Mouse (Mus musculus) embryonic stem cell, embryonic (primary cell): Measurements from ENCODE around the gene Fyb.
"Not testable (repeated sequence)": the region's sequence is repeated elsewhere in the genome, so short reads cannot be mapped to it uniquely, and the experiment has no call there.

ENCODE experiments used
- CTCF ChIA-PET, 4 experiments: fragments of 300-600 bp in 2 of 4; fragments of 350-600 bp in 2 of 4; sonication (Branson Sonifier 250); formaldehyde crosslinking; loops; one replicate each; lab custom pipeline; 2022; ENCODE audit warnings: inconsistent platforms in 2 of 4; lab: Charles Lee
- POLR2A ChIA-PET, 4 experiments: fragments of 300-600 bp in 2 of 4; fragments of 350-600 bp in 2 of 4; sonication (Branson Sonifier 250); formaldehyde crosslinking; loops; one replicate each; lab custom pipeline; 2022; ENCODE audit warnings: antibody characterized with exemption in 4 of 4, inconsistent platforms in 1 of 4; lab: Charles Lee

Fyb gene

DNA sequence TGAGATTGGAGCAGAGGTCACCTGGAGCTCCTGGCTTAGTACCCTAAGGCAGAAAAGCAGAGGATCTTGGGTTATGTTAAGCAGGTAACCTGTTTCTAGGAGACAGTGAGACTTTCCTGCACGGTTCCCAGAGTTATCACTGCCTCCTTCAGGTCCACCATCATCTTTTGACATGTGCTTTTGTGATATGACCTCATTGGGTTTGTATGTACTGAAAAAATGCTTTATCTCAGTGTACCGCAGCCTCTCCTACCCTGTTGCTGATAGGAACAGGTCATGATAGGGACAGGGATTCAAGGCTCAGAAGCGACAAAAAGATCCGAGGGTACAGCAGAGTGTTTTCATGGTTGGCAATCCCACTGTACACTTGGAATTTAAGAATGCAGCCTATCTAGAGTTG, 62.0 kb downstream of the Fyb start:
- POLR2A ChIA-PET = no interaction called here
- CTCF ChIA-PET = interaction anchor here in 1 of 4 experiments (0.6 kb wide), 1 partner anchor 952 kb away, joined by 3 read pairs; no protein-coding TSS in a partner anchor

GRCm38 (mm10) chr15:6586351-6586750, 63.7 kb downstream of the Fyb start:
- CTCF ChIA-PET = interaction anchor here in 1 of 4 experiments (0.6 kb wide), 1 partner anchor 18 kb away, joined by 5 read pairs; no protein-coding TSS in a partner anchor
- POLR2A ChIA-PET = not testable (repeated sequence)

- CTCF ChIA-PET = interaction anchor here in 1 of 4 experiments (1.0 kb wide), 1 partner anchor 17 kb away, joined by 4 read pairs; no protein-coding TSS in a partner anchor
- POLR2A ChIA-PET = no interaction called here
These were observed 64.9 kb downstream of the Fyb start for GRCm38 (mm10) chr15:6587526-6587925.

DNA sequence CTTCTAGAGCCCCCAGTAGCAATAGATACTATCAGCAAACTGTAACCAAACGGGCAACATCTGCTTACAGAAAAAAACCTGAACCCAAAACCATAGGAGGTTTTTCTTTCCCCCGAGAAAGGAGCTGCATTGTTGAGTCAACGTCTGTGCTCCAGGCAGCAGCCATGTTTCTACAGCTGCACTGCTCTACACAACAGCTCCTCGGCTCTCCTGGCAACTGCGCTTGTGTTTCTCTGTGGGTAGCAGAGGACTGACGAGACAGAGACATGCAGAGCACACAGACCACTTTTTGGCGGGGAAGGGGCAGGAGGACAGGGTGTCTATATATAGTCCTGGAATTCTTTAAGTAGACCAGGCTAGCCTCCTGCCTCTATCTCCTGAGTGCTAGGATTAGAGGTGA, 65.5 kb downstream of the Fyb start:
- ChIA-PET CTCF (interaction anchor here in 2 of 4 experiments (0.8 to 1.0 kb wide), 2 partner anchors 17 to 18 kb away, joined by 3 to 4 read pairs; no protein-coding TSS in a partner anchor), POLR2A (no interaction called here)

DNA sequence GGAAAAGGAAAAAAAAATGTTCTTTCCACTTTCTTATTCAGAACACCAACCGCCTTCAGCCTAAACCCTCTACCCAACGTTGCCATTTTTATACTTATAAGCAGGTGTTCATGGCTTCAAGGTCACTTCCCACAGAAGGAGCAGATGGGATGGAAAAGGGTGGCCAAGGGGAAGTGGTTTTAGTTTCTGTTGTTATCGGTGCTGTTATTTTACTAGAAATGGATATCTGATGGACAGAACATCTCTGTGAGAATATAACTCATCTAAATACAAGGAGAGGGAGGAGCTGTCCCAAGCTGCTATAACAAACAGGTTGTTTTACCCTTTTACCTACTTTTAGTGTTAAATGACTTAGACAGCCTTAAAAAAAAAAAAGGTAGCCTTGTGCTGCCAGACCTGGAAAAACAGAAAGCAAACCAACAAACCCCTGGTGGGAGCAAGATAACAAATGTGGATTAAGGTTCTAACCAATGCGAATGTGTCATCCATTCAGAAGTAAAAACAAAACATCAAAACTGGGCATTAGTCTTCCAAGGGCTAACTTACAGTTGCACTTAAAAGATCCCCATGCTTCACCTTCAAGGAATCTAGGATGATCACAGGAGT, 68.3 kb downstream of the Fyb start:
- CTCF ChIA-PET = no interaction called here
- POLR2A ChIA-PET = no interaction called here

- ChIA-PET POLR2A (no interaction called here), CTCF (no interaction called here)
These were observed 68.9 kb downstream of the Fyb start for GRCm38 (mm10) chr15:6591527-6591926.

- ChIA-PET CTCF (interaction anchor here in 1 of 4 experiments (0.8 kb wide), 1 partner anchor 33 kb away, joined by 3 read pairs; no protein-coding TSS in a partner anchor), POLR2A (no interaction called here)
These were observed 70.1 kb downstream of the Fyb start for GRCm38 (mm10) chr15:6592561-6593253.

DNA sequence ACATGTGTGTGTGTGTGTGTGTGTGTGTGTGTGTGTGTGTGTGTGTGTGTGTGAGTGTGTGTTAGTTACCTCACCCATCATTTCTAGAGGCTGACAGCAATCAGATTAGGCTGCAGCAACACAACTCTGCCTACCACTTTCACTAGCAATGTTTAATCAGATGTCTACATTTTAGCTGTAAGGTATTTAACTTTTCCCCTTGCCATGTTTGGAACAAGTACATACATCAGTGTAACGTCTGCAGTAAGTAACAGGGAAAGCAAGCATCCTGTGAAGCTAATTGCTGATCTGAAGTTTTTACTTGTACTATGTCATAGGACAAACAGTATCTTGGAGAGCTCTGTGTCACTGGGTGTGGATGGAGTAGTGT, 70.6 kb downstream of the Fyb start:
- CTCF ChIA-PET = interaction anchor here in 1 of 4 experiments (0.8 kb wide), 1 partner anchor 32 kb away, joined by 3 read pairs; no protein-coding TSS in a partner anchor
- POLR2A ChIA-PET = no interaction called here

DNA sequence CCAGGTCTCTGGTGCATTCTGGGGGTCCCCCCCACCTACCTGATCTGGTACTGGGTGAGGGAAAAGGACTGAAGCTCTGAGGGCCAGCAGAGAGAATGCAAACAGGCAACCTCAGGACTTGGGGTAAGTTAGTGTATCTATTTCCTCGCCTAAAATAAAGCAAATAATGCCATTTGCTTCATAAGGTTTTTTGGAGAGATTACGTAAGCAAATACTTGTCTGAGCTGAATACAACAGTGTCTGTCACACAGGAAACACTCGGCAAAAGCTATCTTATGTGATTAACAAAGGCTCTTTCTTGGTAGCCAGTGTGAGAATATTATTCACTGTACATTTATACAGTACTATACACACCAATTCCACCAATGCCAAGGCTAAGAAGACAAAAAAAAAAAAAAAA, 76.0 kb downstream of the Fyb start:
- ChIA-PET CTCF (interaction anchor here in 1 of 4 experiments (0.6 kb wide), 1 partner anchor 553 kb away, joined by 3 read pairs; no protein-coding TSS in a partner anchor), POLR2A (no interaction called here)

GRCm38 (mm10) chr15:6600314-6600713, 77.7 kb downstream of the Fyb start:
- ChIA-PET CTCF (no interaction called here), POLR2A (no interaction called here)

DNA sequence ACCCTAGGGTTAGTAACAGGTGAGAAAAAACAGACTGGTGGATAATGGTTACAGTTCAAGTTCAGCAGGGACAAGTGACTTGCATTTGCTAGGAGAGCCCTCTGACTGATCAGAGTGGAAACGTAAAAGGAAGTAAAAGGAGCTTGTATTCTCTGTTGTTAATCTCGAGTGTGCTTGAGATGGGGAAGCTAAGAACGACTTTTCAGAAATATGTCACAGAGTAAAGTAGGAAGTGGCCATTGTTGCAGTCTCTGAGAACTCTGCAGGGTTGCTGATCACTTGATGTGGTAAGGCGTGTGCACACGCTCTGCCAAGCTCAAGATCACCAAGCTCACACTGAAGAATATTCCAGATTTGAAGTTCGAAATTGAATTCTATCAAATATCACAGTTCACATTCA, 78.7 kb downstream of the Fyb start:
- CTCF ChIA-PET = interaction anchor here in 1 of 4 experiments (0.7 kb wide), 1 partner anchor 76 kb away, joined by 3 read pairs; no protein-coding TSS in a partner anchor
- POLR2A ChIA-PET = no interaction called here

- ChIA-PET POLR2A (no interaction called here), CTCF (no interaction called here)
These were observed 79.3 kb downstream of the Fyb start for GRCm38 (mm10) chr15:6602003-6602402.

- POLR2A ChIA-PET = no interaction called here
- CTCF ChIA-PET = interaction anchor here in 1 of 4 experiments (0.5 kb wide), 1 partner anchor 33 kb away, joined by 4 read pairs; no protein-coding TSS in a partner anchor
These were observed 88.0 kb downstream of the Fyb start for GRCm38 (mm10) chr15:6610703-6611102.

DNA sequence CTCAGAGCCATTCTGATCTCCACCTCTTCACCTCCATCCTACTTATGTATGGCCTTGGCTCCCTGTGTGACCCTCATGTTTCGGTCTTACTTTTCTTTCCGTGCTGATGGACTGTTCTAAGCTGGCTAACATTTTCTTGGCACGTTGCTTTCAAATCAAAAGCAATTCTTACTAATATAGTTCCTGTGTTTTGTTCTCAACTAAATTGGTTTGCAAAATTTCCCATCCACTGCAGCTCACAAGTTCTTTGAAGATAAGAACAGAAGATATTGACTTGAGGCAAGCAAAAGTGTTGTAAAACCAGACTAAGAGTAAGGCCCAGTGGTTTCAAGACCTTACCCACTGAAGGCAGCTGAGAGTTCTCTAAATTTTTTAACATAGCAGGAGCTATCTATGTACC, 90.2 kb downstream of the Fyb start:
- POLR2A ChIA-PET = no interaction called here
- CTCF ChIA-PET = no interaction called here

GRCm38 (mm10) chr15:6616382-6617149, 93.9 kb downstream of the Fyb start:
- CTCF ChIA-PET = interaction anchor here in 3 of 4 experiments (0.6 to 1.3 kb wide), 3 partner anchors 9 to 1951 kb away, joined by 3 to 5 read pairs (median 4); no protein-coding TSS in a partner anchor
- POLR2A ChIA-PET = no interaction called here

- ChIA-PET POLR2A (no interaction called here), CTCF (interaction anchor here in 1 of 4 experiments (0.6 to 1.0 kb wide), 2 partner anchors 227 to 1386 kb away, joined by 5 read pairs; no protein-coding TSS in a partner anchor)
These were observed 97.1 kb downstream of the Fyb start for GRCm38 (mm10) chr15:6619558-6620316.

- CTCF ChIA-PET = interaction anchor here in 2 of 4 experiments (0.6 to 1.0 kb wide), 4 partner anchors 9 to 821 kb away, joined by 3 to 9 read pairs (median 4); no protein-coding TSS in a partner anchor
- POLR2A ChIA-PET = interaction anchor here in 1 of 4 experiments (0.9 kb wide), 1 partner anchor 130 kb away, joined by 3 read pairs; no protein-coding TSS in a partner anchor
These were observed 99.9 kb downstream of the Fyb start for GRCm38 (mm10) chr15:6622512-6622911.

GRCm38 (mm10) chr15:6623529-6624228, 101.0 kb downstream of the Fyb start:
- ChIA-PET POLR2A (interaction anchor here in 1 of 4 experiments (0.9 kb wide), 1 partner anchor 84 kb away, joined by 3 read pairs; no protein-coding TSS in a partner anchor), CTCF (no interaction called here)
